Mouse (Mus musculus): ENCODE results near the gene Wdr72.

Gene Wdr72

DNA sequence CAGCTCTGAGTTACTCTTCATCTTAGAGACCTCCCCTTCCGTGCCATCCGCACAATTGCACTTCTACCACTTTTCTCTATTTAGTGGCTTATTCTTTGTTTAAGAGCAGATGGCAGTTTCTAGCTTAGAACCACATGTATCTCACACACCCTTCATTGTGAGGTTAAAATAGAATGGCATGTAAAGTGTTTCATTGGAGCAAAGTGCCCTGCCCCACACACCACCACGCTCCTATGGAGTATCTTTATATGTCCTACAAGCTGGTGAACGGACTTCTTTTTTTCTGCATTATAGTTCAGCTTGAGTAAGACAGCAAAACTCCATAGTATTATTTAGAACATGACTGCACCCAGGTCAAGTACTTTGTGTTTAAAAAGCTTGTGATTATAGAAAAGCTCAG lies 137.9 kb downstream of the Wdr72 start:
- DNase-seq, result no peak

DNA sequence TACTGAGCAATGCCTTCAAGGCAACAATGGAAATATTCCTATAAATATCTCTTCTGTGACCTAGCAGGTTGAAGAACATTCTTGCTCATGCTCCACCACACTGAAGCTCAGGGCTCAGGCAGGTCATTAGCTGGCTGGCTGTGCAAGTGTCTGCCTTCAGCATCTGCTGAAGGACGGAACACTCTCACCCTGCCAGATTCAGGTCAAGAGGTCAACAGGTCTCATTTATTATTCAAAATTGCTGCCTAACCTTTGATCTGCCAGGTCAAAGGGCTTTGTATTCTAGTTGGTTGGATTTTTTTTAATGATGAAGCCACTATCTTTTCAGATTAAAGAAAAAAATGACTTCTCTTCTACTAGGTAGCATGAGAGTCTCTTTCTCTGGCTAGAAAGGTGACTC lies 139.3 kb downstream of the Wdr72 start:
- DNase-seq, result no peak

DNA sequence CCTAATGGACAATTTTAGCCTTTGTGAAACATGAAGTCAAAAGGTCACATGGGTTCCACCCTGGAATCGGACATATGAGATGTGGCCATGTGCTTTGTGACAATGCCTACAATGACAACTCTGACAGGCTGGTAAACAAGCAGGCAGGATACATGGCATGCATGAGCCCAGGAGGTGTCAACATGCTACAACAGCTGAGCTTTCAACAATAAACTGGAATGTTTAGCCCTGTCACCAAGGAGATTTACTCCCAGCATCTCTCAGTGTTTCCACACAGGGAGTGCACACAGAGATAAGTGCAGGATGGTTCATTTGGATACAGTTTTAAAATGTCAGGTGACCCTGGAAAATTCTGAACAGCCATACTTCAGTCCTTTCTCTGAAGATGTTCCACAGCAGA lies 140.4 kb downstream of the Wdr72 start:
- DNase-seq, result no peak

DNA sequence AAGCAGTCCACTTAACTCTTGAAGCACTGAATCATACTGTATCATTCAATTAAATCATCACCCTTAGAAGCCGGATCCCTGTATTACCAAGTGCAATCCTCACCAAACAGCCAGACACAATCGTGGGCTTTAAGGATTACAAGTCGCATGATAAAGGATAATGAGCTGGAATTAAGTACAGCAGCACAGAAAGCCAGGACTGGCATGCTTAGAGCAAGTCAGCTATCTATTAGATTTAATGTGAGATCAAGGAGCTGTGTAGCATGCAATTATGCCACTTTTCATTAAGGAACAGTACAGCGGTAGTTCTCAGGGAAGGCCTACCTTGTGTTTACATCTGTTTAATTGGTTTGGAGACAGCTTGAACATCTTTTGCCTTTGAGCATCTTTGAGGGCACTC lies 148.2 kb downstream of the Wdr72 start:
- DNase-seq, result no peak

DNA sequence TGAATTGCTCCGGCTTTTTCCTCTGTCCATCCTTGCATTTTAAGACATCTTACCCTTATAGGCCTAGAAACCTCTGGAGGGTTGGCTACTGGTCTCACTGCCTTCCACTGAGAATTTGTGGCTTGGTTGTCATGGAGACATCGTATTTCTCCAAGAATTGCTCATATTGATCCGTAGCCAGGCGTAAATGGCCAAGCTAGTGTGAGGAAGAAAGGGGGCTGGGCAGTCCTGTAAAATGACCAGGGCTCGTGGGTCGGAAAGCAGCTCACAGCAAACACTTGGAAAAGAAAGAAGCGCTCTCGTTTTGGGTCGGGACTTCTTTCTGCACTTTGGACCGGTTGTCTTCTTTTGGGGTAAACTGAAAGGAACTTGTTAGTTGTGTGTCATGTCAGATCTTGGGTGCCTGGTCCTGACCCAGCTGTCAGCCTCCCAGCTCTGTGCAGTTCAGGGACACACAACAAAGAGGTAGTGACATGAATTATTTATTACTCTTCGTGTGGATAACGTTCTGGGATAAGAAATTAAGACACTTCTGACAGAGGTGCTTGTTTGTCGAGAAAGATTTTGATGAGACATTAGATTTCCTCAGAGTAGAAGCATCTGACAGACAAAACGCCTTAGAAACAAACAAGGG lies 167.7 kb downstream of the Wdr72 start:
- no peak for DNase-seq

DNA sequence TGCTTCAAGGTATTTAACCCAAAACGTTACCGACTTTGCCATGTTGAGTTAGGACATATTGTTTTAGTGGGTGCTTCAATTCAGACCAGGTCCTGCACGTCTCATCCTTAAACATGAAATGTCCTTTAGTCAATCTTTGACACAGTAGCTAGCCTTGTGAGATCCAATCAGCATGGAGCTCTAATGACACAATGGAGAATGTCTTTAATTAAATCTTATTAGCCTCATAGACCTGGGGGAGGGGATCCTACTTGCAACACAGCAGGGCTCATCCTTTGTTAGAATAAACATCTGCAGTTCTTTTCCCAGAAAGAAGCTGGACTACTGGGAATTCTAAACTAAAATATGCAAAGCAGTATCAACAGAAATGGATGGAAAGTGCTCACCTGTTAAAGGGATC lies 171.9 kb downstream of the Wdr72 start:
- no peak for DNase-seq

DNA sequence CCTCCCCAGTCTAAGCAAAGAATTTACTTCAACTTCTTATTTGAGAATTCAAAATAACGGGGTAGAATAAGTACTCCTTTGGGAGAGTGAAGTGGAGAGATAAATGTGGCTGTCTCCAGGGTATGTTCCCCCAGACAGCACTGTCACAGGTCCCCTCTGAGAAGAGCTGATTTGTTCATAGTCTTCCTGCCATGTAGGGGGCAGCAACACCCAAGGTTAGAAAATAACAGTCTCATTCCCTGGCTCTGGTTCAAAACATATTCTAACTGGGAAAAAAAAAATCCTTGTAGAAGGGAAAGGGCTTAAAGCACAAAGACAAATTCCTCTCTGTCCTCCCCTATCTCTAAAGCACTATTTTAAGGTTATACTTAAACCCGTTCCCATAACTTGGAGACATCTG lies 176.1 kb downstream of the Wdr72 start:
- DNase-seq, result peak; percentile 12

DNA sequence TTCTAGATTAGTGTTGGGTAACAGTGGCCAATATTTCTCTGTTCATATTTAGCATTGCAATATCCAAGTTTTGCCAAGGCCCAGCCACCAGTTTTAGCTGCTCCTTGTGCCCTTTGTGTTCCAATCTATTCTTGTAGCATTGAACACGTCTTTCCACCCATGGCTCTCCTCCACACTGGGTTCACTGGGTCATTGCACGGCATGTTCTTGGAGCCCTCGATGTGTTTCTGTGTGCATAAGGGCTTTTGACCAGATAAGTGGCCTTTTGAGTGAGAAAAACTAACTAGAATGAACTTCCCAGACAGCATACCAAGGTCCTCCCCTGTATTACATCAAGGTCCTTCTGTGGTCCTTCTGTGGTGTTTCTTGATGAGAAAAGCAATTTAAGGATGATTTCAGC lies 184.3 kb downstream of the Wdr72 start:
- DNase-seq, result no peak

DNA sequence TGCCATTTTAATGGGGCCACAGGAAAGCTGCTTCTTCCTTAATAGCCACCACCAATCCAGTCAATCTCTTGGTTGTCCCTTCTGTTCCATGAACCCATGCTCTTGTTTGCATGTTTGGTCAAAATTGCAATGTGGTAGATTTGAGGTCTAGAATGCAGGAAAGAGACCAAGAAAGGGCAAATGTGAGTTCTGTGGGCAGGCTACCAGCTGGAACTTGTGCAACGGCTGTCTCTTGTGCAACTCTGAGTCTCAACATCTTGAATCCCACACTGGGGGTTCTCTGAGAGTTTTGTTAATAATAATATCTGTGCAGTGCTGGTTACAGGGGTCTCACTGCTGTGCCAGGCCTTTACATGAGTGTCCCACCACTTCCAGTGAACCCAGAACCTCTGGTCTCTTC lies 208.6 kb downstream of the Wdr72 start:
- DNase-seq, result peak; percentile 7

DNA sequence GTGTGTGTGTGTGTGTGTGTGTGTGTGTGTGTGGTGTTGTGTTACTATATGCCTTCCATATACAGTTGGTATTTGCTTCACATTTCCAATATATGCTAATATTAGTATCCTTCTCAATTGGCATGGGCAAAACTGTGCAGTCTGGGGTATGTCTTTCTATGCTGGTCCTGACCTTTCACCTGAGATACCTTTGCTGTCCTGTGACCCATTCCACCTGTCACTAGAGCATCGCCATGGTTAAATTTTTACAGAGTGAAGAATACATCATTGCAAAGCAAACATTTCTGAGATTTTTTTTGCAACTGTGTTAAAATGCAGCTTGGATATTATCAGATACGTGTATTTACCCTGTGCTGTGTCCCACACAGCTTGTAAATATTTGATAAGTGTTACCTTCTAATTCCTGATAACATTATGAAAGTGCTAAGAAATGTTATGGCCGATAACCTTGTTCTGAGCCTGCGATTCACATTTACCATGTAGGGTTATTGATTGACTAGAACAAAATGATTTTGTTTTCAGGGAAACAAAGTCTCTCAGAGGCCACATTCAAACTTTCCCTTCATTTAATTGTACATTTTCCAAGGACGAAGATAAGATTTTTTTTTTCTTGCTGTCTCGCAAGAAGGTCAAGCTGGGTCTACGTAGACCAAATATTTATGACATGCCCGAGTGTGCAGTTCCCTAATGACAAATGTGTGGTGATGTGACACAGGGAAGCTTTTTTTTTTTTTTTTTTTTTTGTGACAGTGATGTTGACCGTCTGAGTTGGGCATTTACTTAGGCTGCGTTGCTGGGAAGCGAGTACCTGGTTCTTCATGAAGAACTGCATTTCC lies 214.2 kb downstream of the Wdr72 start:
- no peak for DNase-seq

DNA sequence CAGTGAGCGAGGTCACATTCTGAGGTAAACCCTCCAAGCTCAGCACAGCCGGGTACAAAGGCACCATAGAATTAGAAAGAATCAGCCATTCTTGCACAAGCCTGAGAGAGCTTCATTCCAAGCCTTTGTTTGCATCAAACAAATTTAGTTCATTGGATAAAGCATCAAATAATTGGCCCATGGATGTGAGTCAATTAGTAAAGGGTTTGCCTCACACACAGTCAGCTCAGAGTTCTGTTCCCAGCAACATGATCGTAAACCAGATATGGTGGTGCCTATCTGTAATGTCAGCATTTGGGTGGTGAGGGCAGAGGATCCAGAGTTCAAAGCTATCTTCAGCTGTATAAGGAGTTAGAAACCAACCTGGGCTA lies 214.8 kb downstream of the Wdr72 start:
- no peak for DNase-seq

DNA sequence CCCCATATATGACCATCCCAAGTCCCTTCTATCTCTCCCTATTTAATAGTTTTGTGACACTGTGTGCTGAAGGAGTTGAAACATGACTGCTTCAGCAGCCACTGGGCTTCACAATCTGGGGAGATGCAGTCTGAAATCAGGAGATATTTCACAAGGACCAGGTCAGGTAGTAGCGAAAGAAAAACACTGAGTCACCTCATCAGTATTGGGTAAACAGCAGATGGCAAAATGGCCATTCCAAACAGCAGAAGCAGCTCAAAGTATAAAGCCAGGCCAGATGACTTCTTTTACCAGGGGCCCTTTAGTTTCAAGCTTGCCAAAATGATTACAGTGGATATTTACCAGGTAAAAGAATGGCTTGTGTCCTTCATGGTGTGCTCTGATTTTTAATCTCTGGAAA lies 215.8 kb downstream of the Wdr72 start:
- DNase-seq, result no peak

DNA sequence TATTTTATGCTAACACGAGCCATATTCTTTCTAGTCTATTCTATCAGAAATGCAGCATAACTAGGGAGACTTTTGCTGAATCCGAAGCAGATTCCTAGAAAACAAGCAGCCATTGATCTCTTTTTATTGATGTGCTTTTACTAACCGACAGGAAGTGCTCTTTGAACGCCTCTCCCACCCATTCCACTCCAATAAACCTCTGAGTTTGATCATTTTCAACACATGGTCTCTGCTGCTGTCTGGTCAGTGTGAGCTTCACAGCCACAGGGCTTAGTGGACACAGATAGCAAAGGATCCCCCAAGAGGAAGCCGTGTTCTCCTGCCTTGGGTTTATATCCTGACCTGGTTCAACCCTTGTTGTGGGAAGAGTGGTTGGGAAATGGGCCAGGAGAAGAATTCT lies 218.7 kb downstream of the Wdr72 start:
- DNase-seq, result no peak

DNA sequence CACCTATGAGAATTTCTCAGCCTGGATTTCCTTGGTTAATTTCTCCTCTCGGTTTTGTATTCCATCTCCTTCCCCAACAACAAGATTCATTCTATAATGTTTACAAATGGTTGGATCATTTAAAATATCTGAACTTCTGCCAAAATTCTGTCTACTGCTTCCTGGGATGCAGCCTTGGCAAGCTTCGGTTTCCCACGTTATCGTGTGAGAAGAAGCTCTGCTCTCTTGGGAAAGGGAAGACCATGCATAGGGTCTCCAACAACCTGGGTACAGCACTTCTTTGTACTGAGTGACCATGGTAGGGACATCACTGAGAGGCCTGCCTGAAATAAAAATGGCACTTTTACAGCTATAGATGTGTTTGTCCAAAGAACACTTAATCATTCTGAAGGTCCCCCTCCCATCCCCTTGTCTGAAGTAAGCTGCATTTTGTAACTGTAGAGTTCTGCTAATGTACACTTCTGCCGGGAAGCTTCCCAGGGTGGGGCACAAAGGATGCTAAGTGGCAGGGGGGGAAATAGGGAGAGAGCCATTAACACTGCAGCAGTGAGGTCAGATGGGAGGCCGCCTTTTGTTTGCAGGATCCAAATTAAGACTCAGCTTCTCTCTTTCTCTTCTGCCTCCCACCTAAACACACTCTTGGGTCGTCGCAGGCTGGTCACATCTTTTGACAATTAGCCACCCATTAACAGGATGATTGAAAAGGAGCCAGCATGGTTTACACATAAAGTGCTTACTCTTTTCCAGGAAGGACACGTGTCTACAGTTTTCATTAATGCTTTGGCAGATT lies 220.7 kb downstream of the Wdr72 start:
- no peak for DNase-seq

DNA sequence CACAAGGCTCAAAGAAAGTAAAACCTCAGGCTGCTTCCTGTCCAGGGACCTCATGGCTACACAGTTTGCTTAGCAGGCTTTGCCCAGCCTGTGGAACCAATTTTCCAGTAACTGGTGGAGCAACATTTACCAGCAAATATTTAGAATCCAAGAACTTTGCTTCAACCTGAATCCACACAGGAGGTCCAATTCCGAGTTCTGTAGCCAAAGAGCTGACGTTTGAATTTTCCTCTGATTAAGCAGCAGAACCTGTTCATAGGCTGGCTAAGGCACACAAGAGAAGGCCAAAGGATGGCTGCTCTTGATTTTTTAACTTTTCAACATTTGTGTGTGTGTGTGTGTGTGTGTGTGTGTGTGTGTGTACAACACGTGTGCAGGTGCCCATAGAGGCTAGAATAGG lies 222.2 kb downstream of the Wdr72 start:
- DNase-seq, result no peak

Measured in kidney, postnatal 14 days (tissue).